Comparison of ENCODE assay signal across 8 mouse cellular contexts in the genomic region with DNA sequence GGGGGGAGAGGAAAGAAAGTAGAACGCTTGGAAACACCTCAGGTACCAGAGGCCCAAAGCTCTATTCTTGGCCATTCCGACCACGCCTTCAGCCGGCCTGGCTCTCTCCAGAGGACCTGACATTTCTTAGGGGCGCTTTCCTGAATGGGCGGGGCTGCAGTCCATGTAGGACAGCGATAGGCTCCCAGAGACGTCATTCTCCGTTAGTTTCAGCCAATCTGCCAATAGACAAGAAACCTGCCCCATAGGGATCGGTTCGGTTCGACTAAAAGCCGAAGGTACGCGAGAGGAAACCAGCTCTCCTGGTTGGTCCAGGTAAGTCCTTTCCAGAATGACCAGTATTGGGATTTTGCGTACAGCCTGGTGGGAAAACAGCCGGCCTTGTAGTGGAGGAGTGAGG. TPM values are rescaled to one million over a fixed set of nuclear protein-coding genes. Genes with fewer than 3 reads are reported as not detected.
A peak's percentile ranks its signal among the peaks of the same experiment; 100 is the strongest.
DNase-seq lines count a peak whose midpoint lies in the region; ATAC-seq lines count a peak whose summit lies in the region.

No protein-coding gene starts in this region.

- peaks cover 8% of the 10 kb centered on the region for H3K4me1 ChIP-seq in hindbrain, embryonic 16.5 days (ENCODE audit: control insufficient read depth, insufficient read depth, low read depth, low read length)

- H3K4me3 ChIP-seq in hindbrain, embryonic 16.5 days (ENCODE audit: low read length): peak overlapping the region; percentile 36

- no peaks in the 10 kb centered on the region for H3K9me3 ChIP-seq in hindbrain, embryonic 16.5 days (ENCODE audit: control insufficient read depth, low read length)

- DNase-seq in adrenal gland, adult 8-10 months: peak; percentile 93
- peak; percentile 57 to 82 for DNase-seq in cerebellum, postnatal 4 days (ENCODE audit: low spot score in 2 of 2)
- DNase-seq in gastrocnemius, adult 18-20 months (ENCODE audit: low spot score): peak; percentile 88
- peak; percentile 92 to 93 for DNase-seq in left cerebral cortex, adult 18-20 months (ENCODE audit: low spot score in 2 of 2)
- peak; percentile 94 for DNase-seq in lung, postnatal 25 days (ENCODE audit: low spot score)
- DNase-seq in right cerebral cortex, postnatal 14 days: peak; percentile 82

- H3K27ac ChIP-seq in hindbrain, embryonic 16.5 days (ENCODE audit: low read depth, low read length): no peak overlapping the region

- H3K36me3 ChIP-seq in hindbrain, embryonic 16.5 days (ENCODE audit: control insufficient read depth, insufficient read depth, low read length): no peaks in the 10 kb centered on the region; the same call in 1 of the 2 replicates

- peak overlapping the region; percentile 53 for H3K9ac ChIP-seq in hindbrain, embryonic 16.5 days (ENCODE audit: low read depth, low read length)

- peak overlapping the region; percentile 49 for H3K4me2 ChIP-seq in hindbrain, embryonic 16.5 days (ENCODE audit: low read length)

- no peaks in the 10 kb centered on the region; the same call in 1 of the 2 replicates for H3K27me3 ChIP-seq in hindbrain, embryonic 16.5 days (replicated peaks; ENCODE audit: control insufficient read depth, insufficient read depth, low read length)

- 6% methylated on average over 17 of the region's 17 CpGs for WGBS in hindbrain, embryonic 16.5 days

- ATAC-seq in hindbrain, embryonic 16.5 days: peak; percentile 79
- no peak for ATAC-seq in granulocyte monocyte progenitor cell, adult 5-6 weeks (replicated peaks; ENCODE audit: poor library complexity, severe bottlenecking)

RNA-seq across cellular contexts. Expression of a gene that starts 7.0 kb away (rescaled TPM):
- not detected for total RNA-seq in adrenal gland, adult 8-10 months (2022)
- total RNA-seq in gastrocnemius, adult 18-20 months (2021): not detected
- polyA plus RNA-seq in hindbrain, embryonic 16.5 days (2015; fragmentation: Nextera tagmentation; extraction: Ambion mirVana): 0.54 and 0.90 TPM in 2 replicates
- total RNA-seq in left cerebral cortex, adult 18-20 months (2021): not detected
- not detected in 2 replicates for total RNA-seq in granulocyte monocyte progenitor cell, adult 5-6 weeks (2014; fragmentation: Nextera tagmentation)
- total RNA-seq in granulocyte monocyte progenitor cell, adult 5-6 weeks (2017): not detected in 2 replicates

RNA-seq across cellular contexts. Expression of a gene that starts 22.0 kb away (rescaled TPM):
- 100 to 1,000 TPM; 157 to 290 (median 256) TPM for total RNA-seq in adrenal gland, adult 8-10 months (2022)
- total RNA-seq in gastrocnemius, adult 18-20 months (2021): 10 to 100 TPM; 21.3 to 22.7 TPM
- 12.4 TPM in 2 replicates for polyA plus RNA-seq in hindbrain, embryonic 16.5 days (2015; fragmentation: Nextera tagmentation; extraction: Ambion mirVana)
- 1 to 10 TPM; 7.6 to 8.2 TPM for total RNA-seq in left cerebral cortex, adult 18-20 months (2021)
- total RNA-seq in granulocyte monocyte progenitor cell, adult 5-6 weeks (2014; fragmentation: Nextera tagmentation): 10.7 and 27.1 TPM in 2 replicates
- 6.1 and 6.2 TPM in 2 replicates for total RNA-seq in granulocyte monocyte progenitor cell, adult 5-6 weeks (2017)

RNA-seq across cellular contexts. Expression of a gene that starts 36.1 kb away (rescaled TPM):
- total RNA-seq in adrenal gland, adult 8-10 months (2022): not detected
- total RNA-seq in gastrocnemius, adult 18-20 months (2021): not detected
- 0.65 and 1.1 TPM in 2 replicates for polyA plus RNA-seq in hindbrain, embryonic 16.5 days (2015; fragmentation: Nextera tagmentation; extraction: Ambion mirVana)
- not detected for total RNA-seq in left cerebral cortex, adult 18-20 months (2021)
- total RNA-seq in granulocyte monocyte progenitor cell, adult 5-6 weeks (2014; fragmentation: Nextera tagmentation): not detected in 2 replicates
- not detected in 2 replicates for total RNA-seq in granulocyte monocyte progenitor cell, adult 5-6 weeks (2017)

RNA-seq across cellular contexts. Expression of a gene that starts 59.6 kb away (rescaled TPM):
- total RNA-seq in adrenal gland, adult 8-10 months (2022): 10 to 100 TPM; 62.4 to 82.4 (median 71.7) TPM
- total RNA-seq in gastrocnemius, adult 18-20 months (2021): 10 to 100 TPM; 20.3 to 22.0 TPM
- polyA plus RNA-seq in hindbrain, embryonic 16.5 days (2015; fragmentation: Nextera tagmentation; extraction: Ambion mirVana): 23.6 and 23.7 TPM in 2 replicates
- total RNA-seq in left cerebral cortex, adult 18-20 months (2021): 100 to 1,000 TPM; 100 to 102 TPM
- 3.1 and 5.0 TPM in 2 replicates for total RNA-seq in granulocyte monocyte progenitor cell, adult 5-6 weeks (2014; fragmentation: Nextera tagmentation)
- total RNA-seq in granulocyte monocyte progenitor cell, adult 5-6 weeks (2017): 3.2 and 4.0 TPM in 2 replicates

Comparison
In these comparisons a context has a peak if more than half of its experiments do, and no peak if none do; other contexts are left out.
1. RNA of a gene that starts 22.0 kb away (total RNA-seq): 157 to 290 TPM in adrenal gland, adult 8-10 months; 21.3 to 22.7 TPM in gastrocnemius, adult 18-20 months, 6.1 to 27.1 TPM in granulocyte monocyte progenitor cell, adult 5-6 weeks and 7.6 to 8.2 TPM in left cerebral cortex, adult 18-20 months; every median in the first group is over 4 times any median in the second.
2. Peak in every context shown above with its lines, with median percentiles within 50 percentile points of each other: DNase-seq.